Mouse (Mus musculus): ENCODE results near the gene Mlc1. TPM values are rescaled to one million over a fixed set of nuclear protein-coding genes. Genes with fewer than 3 reads are reported as not detected.

Gene Mlc1
- total RNA-seq, 1 experiment from 2014 or later, result not detected

DNA sequence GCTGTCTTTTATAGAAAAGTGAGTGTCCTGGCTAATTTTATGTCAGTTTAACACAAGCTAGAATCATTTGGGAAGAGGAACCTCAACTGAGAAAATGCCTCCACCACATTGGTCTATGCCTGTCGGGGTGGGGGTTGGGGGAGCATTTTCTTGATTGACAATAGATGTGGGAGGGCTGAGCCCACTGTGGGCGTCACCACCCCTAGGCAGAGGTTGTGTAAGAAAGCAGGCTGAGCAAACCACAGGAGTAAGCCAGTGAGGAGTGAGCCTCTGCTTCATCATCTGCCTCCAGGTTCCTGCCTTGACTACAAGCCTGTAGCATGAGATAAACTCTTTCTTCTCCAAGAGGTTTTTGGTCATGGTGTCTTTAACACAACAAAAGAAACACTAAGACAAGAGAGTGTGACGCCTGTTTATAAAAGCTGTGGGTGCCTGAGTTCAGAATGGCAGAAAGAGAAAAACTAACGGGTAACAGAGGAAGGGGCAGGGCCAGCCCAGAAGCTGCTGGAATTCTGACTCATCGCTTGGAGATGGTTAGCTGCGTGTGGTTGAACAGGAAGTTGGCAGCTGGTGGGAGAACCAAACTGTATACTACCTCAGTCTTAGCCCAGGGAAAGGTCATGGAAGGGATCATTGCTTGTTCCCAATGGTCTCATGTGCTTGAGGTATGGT is 42.1 kb downstream of the Mlc1 start:
- no peak for DNase-seq

DNA sequence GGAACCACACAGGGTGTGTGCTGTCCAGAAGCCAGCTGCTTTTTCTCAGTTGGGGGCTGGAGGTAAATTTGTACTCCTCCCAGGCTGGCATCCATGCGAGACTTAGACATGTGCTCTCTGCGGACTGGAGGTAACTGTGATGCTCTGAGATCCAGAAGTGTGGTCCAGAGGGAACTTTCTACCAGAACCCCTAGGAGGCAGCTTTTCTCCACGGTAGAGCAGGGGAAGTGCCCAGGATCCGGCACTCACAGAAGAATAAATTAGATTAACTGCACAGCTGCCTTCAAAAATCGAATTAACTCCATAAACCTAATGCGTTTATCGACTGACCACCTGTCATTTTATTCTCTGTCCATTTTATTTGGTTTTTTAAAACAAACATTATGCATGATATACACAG is 44.7 kb downstream of the Mlc1 start:
- DNase-seq, result peak; percentile 47

- DNase-seq, result no peak
Measured at GRCm38 (mm10) chr15:88932667-88933066, 46.1 kb downstream of the Mlc1 start.

- DNase-seq, result peak; percentile 62
Measured at GRCm38 (mm10) chr15:88921992-88922310, 56.9 kb downstream of the Mlc1 start.

GRCm38 (mm10) chr15:88921131-88921991 is 57.4 kb downstream of the Mlc1 start:
- DNase-seq, result peak; percentile 87

GRCm38 (mm10) chr15:88920065-88920464 is 58.7 kb downstream of the Mlc1 start:
- no peak for DNase-seq

DNA sequence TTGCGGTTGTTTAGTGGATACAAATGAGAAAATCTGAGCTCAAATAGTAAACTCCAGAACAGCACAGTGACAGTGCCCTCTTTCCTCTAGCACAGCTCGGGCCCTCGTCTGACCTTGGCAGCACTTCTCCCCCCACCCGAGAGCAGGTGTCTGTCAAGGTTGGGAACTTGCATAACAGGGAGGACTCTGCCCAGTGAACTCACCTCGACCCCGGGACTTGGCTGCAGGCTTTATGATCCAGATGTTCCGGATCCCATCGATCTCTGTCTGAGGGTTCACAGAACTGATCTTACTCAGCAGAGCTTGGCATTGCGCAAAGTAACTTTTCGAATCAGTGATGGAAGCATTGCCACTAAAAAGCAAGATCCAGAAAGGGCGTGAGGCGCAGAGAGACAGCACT is 59.5 kb downstream of the Mlc1 start:
- DNase-seq, result peak; percentile 91

- DNase-seq, result no peak
Measured at GRCm38 (mm10) chr15:88917126-88917525, 61.7 kb downstream of the Mlc1 start.

- DNase-seq, result no peak
Measured at GRCm38 (mm10) chr15:88916366-88916765, 62.4 kb downstream of the Mlc1 start.

DNA sequence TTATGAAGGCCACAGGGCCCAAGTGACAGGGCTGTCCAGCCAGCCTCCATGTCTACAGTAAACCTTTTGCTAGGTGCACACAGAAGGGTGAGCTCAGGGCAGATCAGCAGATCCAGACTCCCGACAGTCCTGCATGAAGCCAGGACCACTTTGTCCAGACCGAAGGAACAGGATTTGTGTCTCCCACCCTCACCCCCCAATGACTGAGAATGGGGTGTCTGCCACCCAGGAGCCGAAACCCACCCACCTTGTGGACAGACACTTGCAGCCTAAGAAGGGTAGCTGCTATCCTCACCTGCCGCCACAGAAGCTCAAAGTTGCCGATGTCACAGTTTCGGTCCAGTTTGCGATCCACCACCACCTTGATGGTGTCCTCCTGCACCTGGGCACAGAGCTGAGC is 63.8 kb downstream of the Mlc1 start:
- DNase-seq, result no peak

- no peak for DNase-seq
Measured at GRCm38 (mm10) chr15:88906347-88906746, 72.5 kb downstream of the Mlc1 start.

Other genes starting within 250 kb of the Mlc1 start
- gene Brd1, start 244.8 kb downstream of the Mlc1 start, total RNA-seq (2021), result 51.4 and 55.0 TPM in 2 replicates
- gene Zbed4, start 227.3 kb downstream of the Mlc1 start, total RNA-seq (2021), result 11.4 and 12.5 TPM in 2 replicates
- gene Alg12, start 159.7 kb downstream of the Mlc1 start, total RNA-seq (2021), result 14.3 and 14.8 TPM in 2 replicates
- gene Creld2, start 159.4 kb downstream of the Mlc1 start, total RNA-seq (2021), result 33.0 and 35.0 TPM in 2 replicates
- gene Pim3, start 116.8 kb downstream of the Mlc1 start, total RNA-seq (2021), result 70.9 and 76.5 TPM in 2 replicates
- 0.11 TPM in 1 of 2 replicates, not detected in the other for gene Ttll8, start 24.6 kb downstream of the Mlc1 start, total RNA-seq (2021)
- gene Mov10l1, start 3.9 kb upstream of the Mlc1 start, total RNA-seq (2021), result not detected in 2 replicates
- 0.52 and 1.6 TPM in 2 replicates for gene Panx2, start 80.7 kb upstream of the Mlc1 start, total RNA-seq (2021)
- 38.2 and 47.1 TPM in 2 replicates for gene Trabd, start 96.1 kb upstream of the Mlc1 start, total RNA-seq (2021)
- 29.3 and 35.4 TPM in 2 replicates for gene Selenoo, start 110.1 kb upstream of the Mlc1 start, total RNA-seq (2021)
- gene Tubgcp6, start 144.1 kb upstream of the Mlc1 start, total RNA-seq (2021), result 13.3 and 15.7 TPM in 2 replicates
- 11.9 and 13.2 TPM in 2 replicates for gene Hdac10, start 149.7 kb upstream of the Mlc1 start, total RNA-seq (2021)
- gene Mapk12, start 161.7 kb upstream of the Mlc1 start, total RNA-seq (2021), result 8.6 and 9.6 TPM in 2 replicates
- 5.3 and 6.4 TPM in 2 replicates for gene Mapk11, start 170.6 kb upstream of the Mlc1 start, total RNA-seq (2021)
- 83.2 and 110 TPM in 2 replicates for gene Plxnb2, start 201.8 kb upstream of the Mlc1 start, total RNA-seq (2021)
- gene Dennd6b, start 217.5 kb upstream of the Mlc1 start, total RNA-seq (2021), result 5.0 and 6.2 TPM in 2 replicates
- 41.1 and 52.4 TPM in 2 replicates for gene Ppp6r2, start 232.5 kb upstream of the Mlc1 start, total RNA-seq (2021)